Mouse (Mus musculus) cerebellum, adult 2 months (tissue): ENCODE results near the gene Kremen1.

ENCODE experiments used
- CTCF ChIP-seq: fragments of 200-500 bp; IDR thresholded peaks from 2 replicates; pipeline ENCODE4 v1.5.1; 2011; ENCODE audit warnings: low read depth, mild to moderate bottlenecking, control low read depth, low read length, moderate library complexity, borderline replicate concordance; ENCODE audit not compliant: insufficient read depth
- POLR2A ChIP-seq: fragments of 200-500 bp; IDR thresholded peaks from 2 replicates; pipeline ENCODE4 v1.6.1; 2011; ENCODE audit warnings: low read length, control low read depth, borderline replicate concordance; ENCODE audit not compliant: insufficient read depth

GRCm38 (mm10) chr11:5277307-5277971 lies 16.1 kb upstream of the Kremen1 start:
- no peak for TF ChIP-seq CTCF
- TF ChIP-seq POLR2A = no peak
